Mouse (Mus musculus) lung, postnatal 14 days (tissue): ENCODE measurements around the gene Zfp652.
A peak's percentile ranks its signal among the peaks of the same experiment; 100 is the strongest.

Experiments
- DNase-seq: peaks from one replicate; pipeline ENCODE4 v3.0.0; 2021

Gene Zfp652

GRCm38 (mm10) chr11:95811741-95812140, 99.3 kb downstream of the Zfp652 start:
- DNase-seq, result no peak

- no peak for DNase-seq
Observed at GRCm38 (mm10) chr11:95812224-95812623, 99.8 kb downstream of the Zfp652 start.

DNA sequence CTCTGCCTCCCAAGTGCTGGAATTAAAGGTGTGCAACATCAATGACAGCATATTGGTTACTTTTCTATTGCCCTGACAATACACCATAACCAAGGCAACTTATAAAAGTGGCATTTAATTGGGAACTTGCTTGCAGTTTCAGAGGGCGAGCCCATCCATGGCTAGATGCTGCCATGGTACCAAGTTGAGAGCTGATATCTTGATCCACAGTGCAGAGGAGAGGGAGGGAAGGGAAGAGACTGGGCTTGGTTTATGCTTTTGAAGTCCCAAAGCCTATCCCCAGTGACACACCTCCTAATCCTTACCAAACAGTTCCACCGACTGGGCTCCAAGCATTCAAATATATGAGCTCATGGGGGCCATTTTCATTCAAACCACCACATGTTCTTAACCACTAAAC, 101.6 kb downstream of the Zfp652 start:
- DNase-seq, result no peak

DNA sequence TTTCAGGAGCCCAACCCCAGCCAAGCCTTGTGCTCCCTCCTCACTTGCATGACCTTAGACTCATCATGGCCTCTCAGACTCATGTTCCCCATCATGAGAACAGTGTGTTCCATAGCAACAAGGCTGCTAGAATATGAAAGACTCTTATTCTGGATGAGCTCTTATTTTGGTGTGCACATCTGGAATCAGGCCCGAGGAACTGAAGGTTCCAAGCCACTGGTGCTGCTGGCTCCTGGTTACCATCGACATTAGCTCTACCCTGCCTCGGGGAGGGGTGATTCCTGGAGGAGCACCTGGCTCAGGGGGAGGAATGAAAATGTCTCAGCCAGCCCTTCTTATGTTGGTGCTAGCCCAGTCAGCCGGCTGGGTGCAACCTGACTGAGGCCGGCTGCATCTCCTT, 102.4 kb downstream of the Zfp652 start:
- DNase-seq, result no peak

DNA sequence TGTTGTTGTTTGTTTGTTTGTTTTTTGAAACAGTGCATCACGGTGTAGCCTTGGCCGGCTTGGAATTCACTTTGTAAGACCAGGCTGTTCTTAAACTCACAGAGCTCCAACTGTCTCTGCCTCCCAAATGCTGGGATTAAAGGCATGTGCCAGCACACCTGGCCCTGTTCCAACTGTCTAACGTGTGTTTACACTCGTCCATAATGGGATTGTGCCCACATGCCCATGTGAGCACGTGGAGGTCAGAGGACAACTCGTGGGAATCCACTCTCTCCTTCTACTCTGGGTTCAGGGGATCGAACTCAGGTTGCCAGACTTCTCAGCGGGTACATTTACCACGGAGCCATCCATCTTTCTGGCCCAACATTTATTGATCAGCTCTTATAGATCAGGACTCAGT, 102.9 kb downstream of the Zfp652 start:
- DNase-seq, result no peak

DNA sequence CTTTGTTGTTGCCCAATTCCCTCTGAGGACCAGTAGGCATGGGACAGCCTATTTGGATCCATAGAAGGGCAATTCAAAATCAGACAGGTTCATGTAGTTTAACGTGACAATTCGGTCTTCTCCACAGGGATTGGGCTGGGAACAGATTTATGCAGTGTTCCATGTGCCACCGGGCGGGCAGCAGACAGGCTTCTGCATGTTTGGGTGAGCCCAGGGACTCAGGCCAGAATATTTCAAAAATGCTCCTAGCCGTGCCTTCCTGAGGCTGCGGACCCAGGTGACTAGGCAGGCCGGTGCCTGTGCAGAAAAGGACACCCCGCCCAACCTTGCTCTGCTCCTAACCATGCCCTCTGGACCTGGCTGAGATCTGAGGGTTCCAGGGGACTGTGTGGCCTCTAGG, 106.7 kb downstream of the Zfp652 start:
- no peak for DNase-seq

- DNase-seq, result no peak
Observed at GRCm38 (mm10) chr11:95821511-95821910, 109.0 kb downstream of the Zfp652 start.

DNA sequence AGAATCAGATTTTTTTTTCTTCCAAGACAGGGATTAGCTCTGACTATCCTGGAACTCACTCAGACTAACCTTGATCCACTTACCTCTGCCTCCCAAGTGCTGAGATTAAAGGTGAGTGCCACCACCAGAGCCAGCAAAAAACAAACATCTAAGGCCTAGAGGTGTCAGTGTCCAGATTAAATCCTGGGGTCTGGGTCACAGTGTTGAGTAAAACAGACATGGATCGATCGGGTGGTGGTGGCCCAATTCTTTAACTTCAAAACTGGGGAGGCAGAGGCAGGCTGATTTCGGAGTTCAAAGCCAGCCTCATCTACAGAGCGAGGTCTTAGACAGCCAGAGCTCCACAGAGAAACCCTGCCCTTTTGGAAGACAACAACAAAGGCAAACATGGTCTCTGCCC, 110.0 kb downstream of the Zfp652 start:
- no peak for DNase-seq

DNA sequence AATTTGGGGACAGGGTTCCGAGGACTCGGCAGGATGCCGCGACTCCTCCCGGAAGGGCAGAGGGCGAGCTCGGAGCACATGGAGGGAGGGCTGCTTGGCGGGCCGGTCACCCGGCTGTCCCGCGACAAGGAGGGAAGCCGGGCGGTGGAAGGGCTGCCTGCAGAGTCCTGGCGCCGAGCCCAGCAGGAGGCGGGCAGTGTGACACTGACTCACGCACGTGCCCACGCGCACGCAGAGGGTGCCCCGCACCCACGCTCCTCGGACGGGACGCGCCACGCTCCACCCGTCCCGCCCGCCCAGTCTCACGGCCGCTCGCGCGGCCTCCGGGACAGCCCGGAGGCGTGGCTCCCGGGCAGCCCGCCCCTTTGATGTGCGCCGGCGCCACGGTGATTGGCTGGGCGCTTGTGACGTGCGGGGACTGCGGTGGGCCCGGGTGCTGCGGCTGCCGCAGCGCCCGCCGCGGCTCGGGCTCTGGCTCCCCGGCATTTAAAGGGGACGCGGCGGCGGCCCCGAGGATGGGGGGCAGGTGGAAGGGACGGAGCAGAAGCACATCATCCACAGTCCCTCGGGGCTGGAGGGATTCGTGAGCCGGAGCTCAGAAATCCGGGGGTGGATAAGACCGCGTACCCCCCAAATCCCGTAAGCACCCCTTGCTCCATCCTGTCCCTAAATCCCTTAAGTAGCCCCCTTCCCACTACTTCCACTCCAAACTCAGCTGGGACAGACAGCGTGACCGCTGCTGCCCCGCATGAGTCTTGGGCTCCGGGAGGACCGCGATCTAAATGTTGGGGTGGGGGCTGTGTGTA, 111.8 kb downstream of the Zfp652 start, which contains the start of gene Phospho1:
TSS of gene Phospho1 (plus strand) at position 429 of the 806 bp plus-strand sequence.
- DNase-seq, result peak; percentile 93

DNA sequence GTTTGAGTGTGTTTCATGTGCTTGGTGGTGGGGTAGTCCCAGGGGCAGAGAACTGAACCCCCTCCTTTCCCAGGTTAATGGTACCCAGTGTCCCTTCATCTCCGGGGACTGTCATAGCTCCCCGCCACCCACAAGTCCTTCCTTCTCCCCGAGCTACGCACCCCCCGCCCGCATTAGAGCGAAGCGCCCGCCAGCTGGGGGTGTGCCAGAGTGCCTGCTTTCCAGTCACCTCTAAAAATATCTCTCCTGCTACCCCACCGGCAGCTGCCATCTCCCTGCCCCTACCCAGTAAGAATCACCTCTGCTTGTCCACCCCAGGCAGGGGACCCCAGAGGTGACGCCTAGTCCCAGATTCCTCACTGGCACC, 112.4 kb downstream of the Zfp652 start:
- DNase-seq, result peak; percentile 70

DNA sequence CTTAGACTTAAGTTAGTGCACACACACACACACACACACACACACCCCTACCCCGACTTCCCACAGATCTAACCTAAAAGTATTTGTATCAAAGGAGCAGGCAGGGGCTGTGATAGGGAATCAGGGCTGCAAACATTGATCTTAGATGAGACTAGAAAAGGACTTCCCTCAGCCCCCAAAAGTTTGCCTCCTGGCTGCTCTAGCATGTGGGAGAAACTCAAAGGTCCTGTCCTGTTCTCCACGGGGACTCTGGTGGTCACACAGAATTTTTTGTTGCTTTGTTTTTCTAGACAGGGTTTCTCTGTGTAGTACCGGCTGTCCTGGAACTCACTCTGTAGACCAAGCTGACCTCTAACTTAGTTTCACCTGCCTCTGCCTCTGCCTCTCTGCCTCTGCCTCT, 113.2 kb downstream of the Zfp652 start:
- DNase-seq, result no peak

DNA sequence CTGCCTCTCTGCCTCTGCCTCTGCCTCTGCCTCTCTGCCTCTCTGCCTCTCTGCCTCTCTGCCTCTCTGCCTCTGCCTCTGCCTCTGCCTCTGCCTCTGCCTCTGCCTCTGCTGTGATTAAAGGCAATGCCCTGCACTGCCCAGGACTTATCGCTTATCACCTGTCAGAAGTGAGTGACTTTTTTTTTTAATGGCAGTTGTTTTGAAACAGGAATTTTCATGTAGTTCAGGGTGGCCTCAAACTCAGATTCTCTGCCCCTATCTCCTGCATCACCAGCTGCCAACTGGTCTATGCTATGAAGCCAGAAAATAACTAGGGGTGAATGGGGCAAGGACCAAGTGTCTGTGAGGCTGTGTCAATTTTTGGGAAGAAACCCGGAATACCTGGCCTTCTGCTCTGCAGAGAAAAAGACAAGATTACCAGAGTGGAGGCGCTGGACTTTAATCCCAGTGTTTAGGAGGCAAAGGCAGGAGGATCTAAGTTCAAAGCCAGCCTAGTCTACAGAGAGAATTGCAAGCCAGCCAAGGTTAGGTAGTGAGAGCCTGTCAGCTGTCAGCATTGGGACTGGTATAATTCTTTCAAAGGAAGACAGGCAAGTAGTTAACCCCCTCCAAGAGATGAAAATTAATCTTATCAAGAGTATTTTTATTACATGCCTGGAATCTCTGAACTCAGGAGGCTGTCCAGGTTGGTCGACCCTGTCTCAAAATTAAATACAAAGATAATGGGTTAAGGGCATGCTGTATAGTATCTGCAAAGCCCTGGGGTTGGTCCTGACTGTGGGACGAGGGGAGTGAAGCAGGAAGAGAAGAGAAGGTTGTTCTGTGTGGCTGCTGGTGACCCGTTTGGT, 114.1 kb downstream of the Zfp652 start:
- DNase-seq, result no peak

DNA sequence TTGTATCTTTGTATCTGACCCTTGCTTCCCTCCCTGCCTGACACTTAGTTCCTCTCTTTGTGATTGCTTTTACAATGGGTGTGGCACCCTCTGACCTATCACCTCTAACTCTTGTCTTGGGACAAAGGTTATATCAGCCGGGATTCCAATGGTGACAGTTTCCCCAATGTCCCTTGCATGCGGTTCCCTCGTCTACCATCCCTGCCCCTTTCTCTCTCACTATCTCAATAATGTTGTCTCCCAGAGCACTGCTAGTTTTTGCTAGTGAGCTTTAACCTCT, 114.6 kb downstream of the Zfp652 start:
- no peak for DNase-seq

- peak; percentile 87 for DNase-seq
Observed at GRCm38 (mm10) chr11:95827464-95828085, 115.1 kb downstream of the Zfp652 start.

DNA sequence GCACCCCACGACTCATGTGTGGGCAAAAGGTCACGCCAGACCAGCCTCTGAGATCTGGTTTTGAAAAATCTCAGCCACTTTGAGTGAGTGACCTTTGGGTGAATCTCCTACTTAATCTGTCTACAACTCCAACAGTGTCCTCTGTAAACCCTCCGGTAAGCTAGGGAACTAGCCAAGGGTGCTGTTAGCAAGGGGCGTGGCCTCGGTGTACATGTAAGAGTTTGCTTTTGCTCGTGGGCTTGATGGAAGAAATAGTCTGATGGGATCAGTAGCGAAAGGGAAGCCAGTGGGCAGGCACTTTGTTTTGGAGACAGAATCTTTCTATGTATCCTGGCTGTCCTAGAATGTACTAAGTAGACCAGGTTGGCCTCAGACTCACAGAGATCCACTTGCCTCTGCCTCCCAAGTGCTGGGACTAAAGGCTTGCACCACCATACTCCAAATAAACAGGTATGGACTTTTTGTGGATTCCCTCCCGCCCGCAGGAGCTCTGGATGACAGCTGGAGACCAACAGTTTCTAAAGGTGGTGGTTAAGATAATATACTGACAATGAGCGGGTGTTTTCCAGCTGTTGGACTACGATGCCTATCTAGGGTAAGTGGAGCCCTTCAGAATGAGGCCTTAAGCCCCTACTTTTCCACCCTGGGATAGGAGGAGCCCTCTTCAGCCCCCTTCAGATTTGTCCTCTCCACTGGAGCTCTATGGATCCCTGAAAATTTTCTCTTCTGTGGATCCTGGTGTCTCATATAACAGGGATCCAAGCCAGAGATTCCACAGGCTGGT, 115.9 kb downstream of the Zfp652 start:
- DNase-seq, result no peak

- no peak for DNase-seq
Observed at GRCm38 (mm10) chr11:95829526-95830050, 117.1 kb downstream of the Zfp652 start.

DNA sequence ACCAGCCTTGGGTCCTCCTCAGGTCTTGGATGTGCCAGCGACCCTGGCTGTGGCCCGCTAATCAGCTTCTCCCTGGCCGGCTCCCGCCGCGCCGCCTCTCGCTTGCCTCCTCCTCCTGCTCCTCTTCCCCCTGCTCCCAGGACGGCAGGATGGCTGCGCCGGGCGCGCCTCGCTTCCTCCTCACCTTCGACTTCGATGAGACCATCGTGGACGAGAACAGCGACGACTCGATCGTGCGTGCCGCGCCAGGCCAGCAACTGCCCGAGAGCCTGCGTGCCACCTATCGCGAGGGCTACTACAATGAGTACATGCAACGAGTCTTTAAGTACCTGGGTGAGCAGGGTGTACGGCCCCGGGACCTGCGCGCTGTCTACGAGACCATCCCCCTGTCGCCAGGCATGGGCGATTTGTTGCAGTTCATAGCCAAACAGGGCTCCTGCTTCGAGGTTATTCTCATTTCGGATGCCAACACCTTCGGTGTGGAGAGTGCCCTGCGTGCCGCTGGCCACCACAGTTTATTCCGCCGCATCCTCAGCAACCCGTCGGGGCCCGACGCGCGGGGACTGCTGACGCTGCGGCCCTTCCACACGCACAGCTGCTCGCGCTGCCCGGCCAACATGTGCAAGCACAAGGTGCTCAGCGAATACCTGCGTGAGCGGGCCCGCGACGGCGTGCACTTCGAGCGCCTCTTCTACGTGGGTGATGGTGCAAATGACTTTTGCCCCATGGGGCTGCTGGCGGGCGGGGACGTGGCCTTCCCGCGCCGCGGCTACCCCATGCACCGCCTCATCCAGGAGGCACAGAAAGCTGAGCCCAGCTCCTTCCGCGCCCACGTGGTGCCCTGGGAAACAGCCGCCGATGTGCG, 118.2 kb downstream of the Zfp652 start:
- no peak for DNase-seq

DNA sequence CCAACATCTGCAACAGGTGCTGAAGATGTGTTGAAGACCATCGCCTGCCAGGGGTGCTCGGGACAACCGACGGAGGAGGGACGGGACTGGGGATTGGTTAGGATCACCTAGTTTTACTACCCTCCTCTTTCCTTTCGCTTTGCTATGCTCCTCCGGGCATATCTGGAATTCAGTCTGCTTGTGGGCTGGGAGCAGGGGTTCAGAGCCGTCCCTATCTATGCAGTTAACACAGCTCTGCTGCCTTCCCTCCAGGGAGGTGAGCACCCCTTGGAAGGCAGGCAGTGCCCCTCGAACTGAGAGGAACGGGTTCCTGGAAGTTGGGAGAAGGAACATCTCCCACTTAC, 118.8 kb downstream of the Zfp652 start:
- no peak for DNase-seq

GRCm38 (mm10) chr11:95831641-95832040, 119.2 kb downstream of the Zfp652 start:
- no peak for DNase-seq

- no peak for DNase-seq
Observed at GRCm38 (mm10) chr11:95832129-95833005, 119.9 kb downstream of the Zfp652 start.

DNA sequence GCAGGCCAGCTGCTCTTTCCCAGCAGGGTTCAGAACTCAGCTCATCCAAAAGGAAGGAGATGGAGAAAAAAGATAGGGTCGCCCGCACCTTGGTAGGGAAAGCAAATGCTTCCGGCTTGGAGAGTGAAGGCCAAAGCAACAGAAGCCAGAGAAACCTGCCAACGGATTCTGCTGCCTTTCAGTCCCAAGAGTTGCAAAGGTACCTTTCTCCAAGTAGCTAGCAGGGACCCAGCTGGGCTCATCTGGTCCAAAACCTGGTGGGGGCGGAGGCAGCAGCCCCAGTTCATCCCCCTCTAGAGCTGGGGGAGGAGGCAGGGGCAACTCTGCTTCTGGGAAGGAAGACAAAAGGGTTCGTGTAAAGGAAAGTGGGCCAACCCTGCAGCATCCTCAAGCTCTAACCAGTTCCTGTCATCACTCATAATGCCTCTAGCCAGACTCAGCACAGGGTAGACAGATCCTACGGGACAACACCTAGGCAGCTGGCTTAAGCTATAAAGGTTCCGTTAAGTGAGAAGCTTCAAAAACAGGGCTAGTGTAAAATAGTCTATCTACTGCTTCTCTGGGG, 120.6 kb downstream of the Zfp652 start:
- no peak for DNase-seq
